Comparison of ENCODE assay signal across 9 mouse cellular contexts in the genomic region with DNA sequence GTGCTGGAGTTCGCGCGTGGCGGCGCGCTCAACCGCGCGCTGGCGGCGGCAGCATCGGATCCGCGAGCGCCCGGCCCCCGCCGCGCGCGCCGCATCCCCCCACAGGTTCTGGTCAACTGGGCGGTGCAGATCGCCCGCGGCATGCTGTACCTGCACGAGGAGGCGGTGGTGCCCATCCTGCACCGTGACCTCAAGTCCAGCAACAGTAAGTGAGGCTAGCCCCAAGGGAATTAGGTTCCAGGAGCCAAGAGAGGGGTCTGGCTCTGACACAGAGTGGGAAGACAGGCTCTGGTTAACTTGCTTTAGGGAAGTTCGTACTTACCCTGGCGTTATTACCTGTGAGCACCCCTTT. TPM values are rescaled to one million over a fixed set of nuclear protein-coding genes. Genes with fewer than 3 reads are reported as not detected.
DNase-seq lines count a peak whose midpoint lies in the region; ATAC-seq and TF ChIP-seq lines count a peak whose summit lies in the region.
"Had no signal": no experiment of that assay in that cellular context is flagged by ENCODE, and none has a peak within 500 bp of the region (broad histone marks: within the 10 kb centered on the region; RNA-seq: fewer than 3 reads in every experiment).

No protein-coding gene starts in this region.

- H3K36me3 ChIP-seq in kidney, adult 2 months (ENCODE audit: control insufficient read depth, insufficient read depth, low read length), result no peaks in the 10 kb centered on the region
- H3K36me3 ChIP-seq in forebrain, embryonic 10.5 days (replicated peaks), result no peaks in the 10 kb centered on the region
- H3K36me3 ChIP-seq in kidney, postnatal 0 days (ENCODE audit: insufficient read depth, low read length), result no peaks in the 10 kb centered on the region
- H3K36me3 ChIP-seq in neural tube, embryonic 13.5 days, result no peaks in the 10 kb centered on the region

- peak overlapping the region; percentile 62; the same call in 1 of the 2 replicates for H3K27ac ChIP-seq in kidney, adult 2 months (ENCODE audit: insufficient read depth, low read depth, low read length)
- H3K27ac ChIP-seq in forebrain, embryonic 10.5 days, result no peak overlapping the region; the same call in 1 of the 2 replicates
- peak overlapping the region; percentile 54 for H3K27ac ChIP-seq in kidney, postnatal 0 days
- no peak overlapping the region for H3K27ac ChIP-seq in neural tube, embryonic 13.5 days (replicated peaks)

- H3K9me3 ChIP-seq in forebrain, embryonic 10.5 days, result no peaks in the 10 kb centered on the region
- no peaks in the 10 kb centered on the region for H3K9me3 ChIP-seq in kidney, postnatal 0 days (replicated peaks; ENCODE audit: low read length)
- H3K9me3 ChIP-seq in neural tube, embryonic 13.5 days, result no peaks in the 10 kb centered on the region

- H3K4me1 ChIP-seq in kidney, adult 2 months (ENCODE audit: control insufficient read depth, insufficient read depth, low read length), result peaks cover 15% of the 10 kb centered on the region; the same call in 1 of the 2 replicates
- peaks cover 22% of the 10 kb centered on the region for H3K4me1 ChIP-seq in forebrain, embryonic 10.5 days
- no peaks in the 10 kb centered on the region for H3K4me1 ChIP-seq in kidney, postnatal 0 days (replicated peaks; ENCODE audit: insufficient read depth, low read length)
- H3K4me1 ChIP-seq in neural tube, embryonic 13.5 days (replicated peaks), result peaks cover 17% of the 10 kb centered on the region

- peak overlapping the region; percentile 59 for H3K4me3 ChIP-seq in kidney, adult 2 months (ENCODE audit: insufficient read depth, low read depth, low read length)
- H3K4me3 ChIP-seq in forebrain, embryonic 10.5 days, result peak overlapping the region; percentile 63
- H3K4me3 ChIP-seq in kidney, postnatal 0 days (replicated peaks; ENCODE audit: low read depth, low read length), result peak overlapping the region; percentile 62
- H3K4me3 ChIP-seq in neural tube, embryonic 13.5 days, result peak overlapping the region; percentile 49

- WGBS in kidney, adult 2 months, result 2% methylated on average over 31 of the region's 31 CpGs
- 3% methylated on average over 31 of the region's 31 CpGs for WGBS in forebrain, embryonic 10.5 days
- WGBS in kidney, postnatal 0 days, result 1% methylated on average over 31 of the region's 31 CpGs
- WGBS in neural tube, embryonic 13.5 days, result 3% methylated on average over 31 of the region's 31 CpGs

- no peak for ATAC-seq in kidney, postnatal 0 days (replicated peaks; ENCODE audit: low FRiP score, low read depth)
- peak; percentile 56; the same call in 1 of the 2 replicates for ATAC-seq in neural tube, embryonic 13.5 days (ENCODE audit: low read depth)

- peak overlapping the region; percentile 74 for H3K9ac ChIP-seq in kidney, postnatal 0 days (ENCODE audit: low read depth, low read length)
- H3K9ac ChIP-seq in neural tube, embryonic 13.5 days, result peak overlapping the region; percentile 60

- no peak for TF ChIP-seq CTCF in kidney, adult 2 months (conservative IDR thresholded peaks at IDR 0.05; ENCODE audit: insufficient read depth, insufficient read length, low read depth, low read length)
- no peak for TF ChIP-seq CTCF in kidney, postnatal 0 days (IDR thresholded peaks at IDR 0.05; ENCODE audit: low read depth)

- TF ChIP-seq POLR2A in kidney, adult 2 months (IDR thresholded peaks at IDR 0.05; ENCODE audit: low read depth, low read length), result no peak

- H3K4me2 ChIP-seq in kidney, postnatal 0 days (ENCODE audit: low read length), result peak overlapping the region; percentile 95
- H3K4me2 ChIP-seq in neural tube, embryonic 13.5 days, result peak overlapping the region; percentile 92

- no peaks in the 10 kb centered on the region for H3K27me3 ChIP-seq in kidney, adult 2 months (replicated peaks; ENCODE audit: control insufficient read depth, insufficient read depth, low read length)
- H3K27me3 ChIP-seq in forebrain, embryonic 10.5 days (ENCODE audit: poor library complexity, severe bottlenecking), result peaks cover 90% of the 10 kb centered on the region
- H3K27me3 ChIP-seq in kidney, postnatal 0 days (ENCODE audit: insufficient read depth, low read length), result peaks cover 19% of the 10 kb centered on the region
- H3K27me3 ChIP-seq in neural tube, embryonic 13.5 days, result peaks cover 81% of the 10 kb centered on the region

- peak; percentile 37 for DNase-seq in kidney, adult 2 months
- DNase-seq in kidney, adult 18-20 months, result no peak
- no peak for DNase-seq in forebrain, embryonic 10.5 days (ENCODE audit: extremely low spot score, low spot score)
- no peak for DNase-seq in kidney, postnatal 0 days (ENCODE audit: low spot score)
- DNase-seq in gastrocnemius, adult 8-10 months (ENCODE audit: low spot score in 2 of 2), result no peak
- no peak for DNase-seq in spleen, postnatal 10 days (ENCODE audit: low spot score in 2 of 2)
- no peak for DNase-seq in spleen, adult 12 weeks (ENCODE audit: low spot score)

RNA-seq across cellular contexts. Expression of a gene that starts 1.0 kb away (rescaled TPM):
- 4.4 and 5.0 TPM in 2 replicates for polyA plus RNA-seq in kidney, adult 2 months (2012; rRNA removed)
- not detected in 2 replicates for polyA plus RNA-seq in forebrain, embryonic 10.5 days (2016; fragmentation: Nextera tagmentation; extraction: Ambion mirVana)
- 3.9 and 4.4 TPM in 2 replicates for polyA plus RNA-seq in kidney, postnatal 0 days (2015; fragmentation: Nextera tagmentation; extraction: Ambion mirVana)
- 0.18 and 0.24 TPM in 2 replicates for polyA plus RNA-seq in neural tube, embryonic 13.5 days (2015; fragmentation: Nextera tagmentation; extraction: Ambion mirVana)
- total RNA-seq in gastrocnemius, adult 8-10 months (2022), result under 1 TPM; 0.05 to 0.20 (median 0.08) TPM
- total RNA-seq: neutrophil, adult 5-6 weeks had no signal

RNA-seq across cellular contexts. Expression of a gene that starts 13.1 kb away (rescaled TPM):
- 0.20 and 0.23 TPM in 2 replicates for polyA plus RNA-seq in kidney, adult 2 months (2012; rRNA removed)
- 0.15 TPM in 1 of 2 replicates, not detected in the other for polyA plus RNA-seq in forebrain, embryonic 10.5 days (2016; fragmentation: Nextera tagmentation; extraction: Ambion mirVana)
- polyA plus RNA-seq in kidney, postnatal 0 days (2015; fragmentation: Nextera tagmentation; extraction: Ambion mirVana), result 0.13 and 0.18 TPM in 2 replicates
- 2.8 and 3.7 TPM in 2 replicates for polyA plus RNA-seq in neural tube, embryonic 13.5 days (2015; fragmentation: Nextera tagmentation; extraction: Ambion mirVana)
- under 1 TPM; 0.24 to 0.51 (median 0.38) TPM for total RNA-seq in gastrocnemius, adult 8-10 months (2022)
- total RNA-seq: neutrophil, adult 5-6 weeks had no signal

Comparison
In these comparisons a context has a peak if more than half of its experiments do, and no peak if none do; other contexts are left out.
1. H3K27ac ChIP-seq: peak in kidney, adult 2 months (single experiment) and kidney, postnatal 0 days (single experiment); none in forebrain, embryonic 10.5 days (single experiment) and neural tube, embryonic 13.5 days (single experiment).
2. Peak in every context shown above with its lines, with median percentiles within 50 percentile points of each other: H3K4me3 ChIP-seq.